Mouse (Mus musculus) brain, embryonic 14.5 days (tissue): Measurements from ENCODE around the gene Chid1.

ENCODE experiments used
- CTCF ChIP-seq: fragments of 200-500 bp; IDR thresholded peaks from 2 replicates; pipeline ENCODE4 v1.5.1; 2012; ENCODE audit warnings: inconsistent platforms, mild to moderate bottlenecking, moderate library complexity, borderline replicate concordance; ENCODE audit not compliant: insufficient read depth, insufficient read length; ENCODE audit errors: extremely low read depth
- POLR2A ChIP-seq: fragments of 200-500 bp; IDR thresholded peaks from 2 replicates; pipeline ENCODE4 v1.6.1; 2012; ENCODE audit warnings: mild to moderate bottlenecking, inconsistent platforms, borderline replicate concordance; ENCODE audit not compliant: poor library complexity, insufficient read depth, insufficient read length, severe bottlenecking; ENCODE audit errors: extremely low read depth

DNA sequence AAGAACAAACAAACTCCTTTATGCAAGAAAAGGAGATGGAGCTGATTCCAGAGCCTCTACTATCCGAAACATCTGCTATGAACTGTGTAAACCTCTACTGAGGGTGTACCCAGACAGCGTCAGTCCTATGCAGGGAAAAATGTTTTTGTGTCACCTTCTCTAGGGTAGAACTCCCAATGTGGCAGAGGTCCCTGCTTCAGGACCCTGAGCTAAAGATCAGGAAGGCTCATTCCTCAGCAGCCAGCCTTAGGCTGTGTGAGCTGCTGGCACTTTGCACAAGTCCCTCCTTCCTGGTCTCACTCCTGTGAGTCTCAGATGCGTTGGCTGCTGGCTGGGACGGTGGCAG lies 14.1 kb downstream of the Chid1 start:
- TF ChIP-seq POLR2A (no peak), CTCF (no peak)
